Mouse (Mus musculus) left cerebral cortex, adult 8-10 months (tissue): ENCODE measurements at regions not wholly inside any gene's neighbourhood (a gene's known extent, or its start where the extent isn't known, plus 50 kb on each side); places are given as distances from the start of the nearest gene placed in this dataset.

ENCODE experiments used
- DNase-seq, 2 experiments: peaks; one replicate each; pipeline ENCODE4 v3.0.0; 2022; ENCODE audit warnings: low spot score in 2 of 2

DNA sequence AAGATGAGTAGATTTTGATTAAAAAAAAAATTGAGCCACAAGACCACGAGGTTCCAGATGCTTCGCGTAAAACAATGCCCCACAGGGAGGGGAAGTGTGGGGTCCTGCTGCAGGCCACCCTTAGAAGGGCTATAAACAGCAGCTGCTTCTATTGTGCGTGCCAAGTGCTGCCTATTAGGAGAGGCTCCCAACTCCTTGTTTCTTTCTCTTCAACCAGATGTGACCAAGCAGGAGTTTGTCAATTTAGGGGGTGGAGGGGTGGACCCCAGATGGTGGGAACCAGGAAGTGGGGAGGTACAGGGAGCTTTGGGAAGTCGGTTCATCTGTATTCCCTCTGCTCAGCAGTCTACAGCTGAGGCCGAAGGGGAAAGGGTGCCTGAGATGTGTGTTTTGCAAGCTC is 718.9 kb upstream of the Car8 start:
- no peak for DNase-seq

DNA sequence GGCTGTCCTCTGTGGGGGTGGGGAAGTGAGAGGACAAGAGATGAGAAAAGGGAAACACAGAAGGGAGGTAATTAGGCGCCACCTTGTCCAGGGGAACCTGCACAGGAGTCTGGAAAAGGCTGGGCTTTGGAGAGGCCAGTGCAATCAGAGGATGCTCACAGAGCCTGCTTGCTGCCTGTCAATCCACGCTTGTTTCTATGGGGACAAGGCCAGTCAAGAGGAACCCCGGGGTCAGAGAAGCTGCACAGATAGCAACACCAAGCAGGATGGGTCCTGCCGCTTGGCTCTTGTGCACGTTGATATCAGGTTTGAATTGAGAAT is 718.1 kb upstream of the Car8 start:
- no peak for DNase-seq

DNA sequence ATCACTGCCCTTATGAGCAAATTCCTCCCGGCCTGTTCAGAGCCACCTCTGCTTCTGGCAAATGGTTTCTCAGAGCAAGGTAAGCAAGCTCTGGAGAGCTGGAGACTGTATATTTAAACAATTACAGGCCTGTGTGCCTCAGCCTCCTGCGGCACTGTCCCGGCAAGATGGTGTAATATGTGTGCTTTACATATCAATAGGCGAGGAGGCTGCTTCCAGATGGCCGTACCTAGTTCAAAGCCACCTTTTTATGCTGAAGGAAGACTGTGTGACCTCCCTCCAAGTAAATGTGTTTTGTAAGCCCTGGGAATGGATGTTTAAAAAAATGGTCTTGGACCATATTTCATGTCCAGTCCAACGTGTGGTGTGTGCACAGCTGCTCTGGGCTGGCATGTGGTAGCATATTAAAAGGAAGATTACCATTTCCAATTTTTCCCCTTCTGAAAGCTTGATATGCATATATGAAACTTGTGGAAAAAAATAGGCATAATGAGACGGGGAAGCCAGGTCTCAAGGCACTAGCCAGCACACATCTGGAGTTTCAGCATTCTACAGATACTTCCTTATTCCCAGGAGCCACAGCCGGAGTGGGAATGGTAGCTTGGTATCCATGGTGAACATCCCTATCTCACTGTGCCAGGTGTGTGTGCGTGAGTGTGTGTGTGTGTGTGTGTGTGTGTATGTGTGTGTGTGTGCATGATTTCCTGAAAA is 717.6 kb upstream of the Car8 start:
- DNase-seq, result no peak

DNA sequence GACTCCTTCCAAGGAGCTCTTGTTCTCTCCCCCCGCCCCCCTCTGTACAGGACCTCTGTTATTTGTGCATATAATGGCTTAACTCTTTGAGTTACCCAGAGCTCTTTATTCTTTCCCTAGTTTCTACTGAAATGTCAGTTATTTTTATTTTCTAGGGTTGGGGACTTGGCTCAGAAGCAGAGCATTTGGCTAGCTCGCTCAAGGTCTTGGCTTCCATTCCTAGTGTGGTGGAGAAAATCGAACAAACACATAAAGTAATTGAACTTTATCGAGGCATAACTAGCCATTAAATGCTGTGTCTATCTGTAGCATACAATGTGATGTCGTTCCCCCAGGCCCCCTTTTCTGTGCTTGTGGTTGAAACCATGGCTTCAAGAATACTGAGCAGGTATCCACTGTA is 716.5 kb upstream of the Car8 start:
- DNase-seq, result no peak

DNA sequence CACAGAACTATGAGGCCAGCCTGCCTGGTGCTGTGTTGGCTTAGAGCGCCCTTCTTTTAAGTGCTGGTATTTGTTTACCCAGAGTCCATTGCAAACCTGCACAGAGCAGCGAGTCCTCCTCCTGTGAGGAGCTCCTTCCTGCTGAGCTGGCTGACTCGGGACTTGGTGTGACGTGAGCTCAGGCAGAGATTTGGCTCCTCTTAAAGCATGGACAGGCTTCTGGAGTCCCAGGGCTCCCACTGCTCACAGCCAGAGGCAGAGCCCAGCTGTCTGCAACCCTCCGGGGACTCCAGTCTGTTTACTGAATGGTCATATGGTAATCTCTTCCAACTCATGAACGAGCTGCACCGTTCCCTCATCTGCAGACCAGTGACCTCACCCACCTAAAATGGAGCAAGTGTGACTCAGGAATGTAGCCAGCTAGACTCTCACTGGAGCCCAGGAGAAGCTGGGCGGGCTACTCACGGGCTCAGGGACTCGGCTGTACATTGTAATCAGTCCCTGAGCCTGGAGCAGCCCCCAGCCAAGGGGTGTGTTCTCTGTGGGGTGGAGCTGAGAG is 715.6 kb upstream of the Car8 start:
- peak in 1 of 2 experiments; percentile 26 for DNase-seq

DNA sequence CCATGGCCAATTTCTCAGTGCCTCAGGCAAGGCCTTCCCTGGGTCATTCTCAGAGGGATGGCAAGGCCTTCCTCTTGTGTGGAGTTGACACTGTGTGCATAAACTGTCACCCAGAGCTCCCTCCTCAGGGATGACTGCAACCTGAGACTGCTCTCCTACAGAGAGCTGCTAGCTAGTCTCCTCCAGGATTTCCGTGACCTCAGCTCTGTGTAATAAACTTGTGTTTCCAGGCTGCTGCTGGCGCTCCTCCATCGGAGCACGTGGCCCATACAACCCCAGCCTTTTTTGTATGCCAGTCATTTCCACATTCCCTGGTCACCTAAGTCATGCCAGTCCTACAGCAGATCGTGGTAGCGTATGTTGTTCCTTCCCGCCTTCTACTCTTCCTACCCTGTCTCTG is 714.3 kb upstream of the Car8 start:
- DNase-seq, result no peak

DNA sequence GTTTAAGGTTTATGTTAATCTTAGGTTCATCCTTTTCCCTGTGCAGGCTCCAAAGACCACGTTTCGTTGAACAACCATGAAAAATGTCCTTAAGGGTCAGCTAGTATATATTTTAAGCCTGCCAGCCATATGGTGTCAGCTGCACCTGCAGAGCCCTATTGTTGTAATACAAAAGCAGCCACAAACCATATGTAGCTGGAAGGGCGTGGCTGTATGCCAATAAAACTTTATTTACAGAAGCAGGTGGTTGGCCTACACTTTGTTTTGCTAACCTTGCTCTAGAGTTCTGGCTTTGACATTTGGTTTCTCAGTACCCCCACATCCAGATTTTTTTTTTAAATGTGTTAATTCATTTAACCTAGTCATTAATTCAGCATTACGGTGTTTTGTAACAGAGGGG is 711.1 kb upstream of the Car8 start:
- DNase-seq, result no peak

DNA sequence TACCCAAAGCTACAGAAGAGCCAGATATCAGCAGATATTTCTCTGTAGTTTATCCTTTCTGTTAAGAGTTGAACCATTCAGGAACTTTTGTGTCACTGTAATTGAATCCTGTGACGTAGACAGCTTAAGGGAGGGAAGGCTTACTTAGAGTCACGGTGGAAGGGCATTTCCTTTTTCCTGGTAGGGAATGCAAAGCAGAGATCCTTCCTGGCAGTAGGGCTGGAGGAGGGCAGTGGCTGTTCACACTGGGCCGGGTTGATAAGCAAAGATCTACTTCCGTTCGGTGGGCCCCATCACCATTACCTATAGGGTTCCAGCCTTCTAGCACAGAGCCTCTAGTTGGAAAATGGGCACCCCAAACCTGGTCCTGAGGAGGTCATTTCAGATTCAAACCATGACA is 710.7 kb upstream of the Car8 start:
- DNase-seq, result no peak

DNA sequence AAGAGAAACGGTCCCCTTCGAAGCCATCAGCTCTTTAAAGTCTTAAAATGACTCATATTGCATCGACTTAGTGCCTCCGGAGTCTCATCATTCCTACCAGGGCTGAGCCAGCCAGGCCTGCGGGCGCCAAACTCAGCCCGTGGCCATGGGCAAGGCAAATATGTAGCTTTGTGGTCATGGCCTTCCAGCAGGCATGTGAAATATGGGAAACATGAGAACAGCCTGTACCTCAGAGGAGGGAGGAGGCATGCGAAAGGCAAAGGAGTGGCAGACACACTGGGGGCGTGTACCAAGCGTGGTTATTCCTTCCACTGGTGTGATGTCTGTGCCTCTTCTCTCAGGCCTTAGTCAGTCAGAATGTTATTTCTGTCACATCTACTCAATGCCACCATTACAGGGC is 706.3 kb upstream of the Car8 start:
- DNase-seq, result no peak

DNA sequence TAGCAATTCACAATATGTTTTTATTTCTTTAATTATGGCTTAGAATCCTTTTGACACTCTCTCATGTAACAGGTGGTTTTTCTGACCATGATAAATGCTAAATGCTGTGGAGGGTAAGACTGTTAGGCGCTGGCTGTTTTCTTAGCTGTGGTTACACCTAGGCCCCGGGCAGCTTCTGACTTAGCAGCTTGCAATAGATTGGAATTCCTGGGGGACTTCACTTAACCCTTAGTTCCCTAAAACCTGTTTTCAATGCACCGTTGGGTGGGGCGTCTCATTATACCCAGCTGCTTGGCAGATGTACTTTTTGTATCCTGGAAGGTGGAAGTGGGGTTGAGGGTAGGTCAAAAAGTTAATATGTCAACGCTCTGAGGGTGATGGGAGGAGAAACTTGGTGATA is 704.2 kb upstream of the Car8 start:
- DNase-seq, result no peak

DNA sequence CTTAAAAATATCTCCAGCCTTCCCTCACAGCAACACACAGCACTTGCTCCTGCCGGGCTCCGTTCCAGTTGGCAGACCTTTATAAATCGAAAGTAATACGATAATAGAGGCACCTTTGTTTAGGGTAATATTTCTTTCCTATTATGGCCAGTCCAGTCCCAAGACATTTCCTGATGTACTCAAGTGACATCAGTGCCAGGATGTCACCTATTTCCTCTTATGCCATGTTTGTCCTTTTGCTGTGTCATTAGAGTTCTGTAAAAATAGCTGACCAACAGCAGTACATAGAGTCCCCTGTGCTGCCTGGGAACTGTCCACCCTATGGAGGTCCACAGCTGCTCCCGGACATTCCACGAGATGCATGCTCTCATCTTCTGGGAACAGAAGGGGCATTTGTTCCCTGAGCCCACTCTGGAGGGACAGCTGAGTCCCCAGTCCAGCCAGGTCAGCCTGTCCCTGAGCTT is 700.1 kb upstream of the Car8 start:
- no peak for DNase-seq

DNA sequence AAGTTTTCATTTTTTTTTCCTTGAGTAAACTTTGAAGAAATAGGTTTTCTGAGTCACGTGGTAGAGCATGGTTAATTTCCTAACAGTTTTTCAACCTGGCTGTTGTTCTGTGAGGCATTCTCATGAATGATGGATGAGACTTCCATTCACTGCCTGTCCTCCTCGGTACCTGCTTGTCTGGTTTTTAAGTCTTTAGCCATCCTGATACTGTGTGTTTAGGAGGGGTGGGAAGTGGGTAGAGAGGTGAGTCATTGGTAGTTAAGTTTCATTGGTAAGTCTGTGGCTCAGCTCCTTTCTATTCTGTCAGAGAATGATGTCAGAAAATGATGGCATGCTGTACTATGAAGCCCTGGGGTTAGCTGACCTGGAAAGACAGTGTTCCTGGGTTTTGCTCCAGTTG is 697.1 kb upstream of the Car8 start:
- no peak for DNase-seq

DNA sequence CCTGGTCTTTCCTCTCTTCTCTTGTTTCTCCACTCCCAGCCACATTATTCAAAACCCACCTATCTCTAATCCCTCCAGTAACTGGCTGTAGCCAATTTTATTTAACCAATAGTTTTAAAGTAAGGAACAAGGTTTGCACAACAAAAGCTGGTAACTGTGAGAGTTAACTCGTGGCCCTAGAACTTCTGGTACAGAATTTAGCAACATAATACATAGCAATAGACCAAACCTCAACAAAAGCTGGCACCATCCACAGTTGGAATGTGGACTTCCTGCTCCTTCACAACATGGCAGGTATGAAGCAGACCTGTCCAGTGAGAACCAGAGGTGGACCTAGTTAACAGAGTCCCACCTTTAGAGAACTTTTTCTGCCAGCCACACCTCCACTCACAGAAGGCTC is 695.7 kb upstream of the Car8 start:
- no peak for DNase-seq

DNA sequence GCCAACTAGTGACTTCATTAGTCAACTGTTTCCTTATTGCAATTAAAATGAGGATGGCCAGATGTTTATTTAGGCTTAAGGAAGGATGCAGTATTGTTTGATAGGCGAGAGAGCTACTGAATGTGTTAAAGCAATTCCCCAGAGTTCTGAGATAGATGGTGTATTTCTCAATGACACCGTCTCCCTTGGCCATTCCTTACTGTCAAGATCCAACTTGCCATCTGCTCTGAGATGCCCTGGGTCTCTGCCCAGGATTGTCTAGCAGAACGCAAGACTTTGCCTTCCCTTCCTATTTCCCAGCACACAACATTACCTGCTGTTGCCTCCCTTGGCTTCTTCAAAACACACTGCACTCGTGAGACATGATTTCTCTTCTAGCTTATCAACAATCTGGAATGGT is 690.5 kb upstream of the Car8 start:
- no peak for DNase-seq

DNA sequence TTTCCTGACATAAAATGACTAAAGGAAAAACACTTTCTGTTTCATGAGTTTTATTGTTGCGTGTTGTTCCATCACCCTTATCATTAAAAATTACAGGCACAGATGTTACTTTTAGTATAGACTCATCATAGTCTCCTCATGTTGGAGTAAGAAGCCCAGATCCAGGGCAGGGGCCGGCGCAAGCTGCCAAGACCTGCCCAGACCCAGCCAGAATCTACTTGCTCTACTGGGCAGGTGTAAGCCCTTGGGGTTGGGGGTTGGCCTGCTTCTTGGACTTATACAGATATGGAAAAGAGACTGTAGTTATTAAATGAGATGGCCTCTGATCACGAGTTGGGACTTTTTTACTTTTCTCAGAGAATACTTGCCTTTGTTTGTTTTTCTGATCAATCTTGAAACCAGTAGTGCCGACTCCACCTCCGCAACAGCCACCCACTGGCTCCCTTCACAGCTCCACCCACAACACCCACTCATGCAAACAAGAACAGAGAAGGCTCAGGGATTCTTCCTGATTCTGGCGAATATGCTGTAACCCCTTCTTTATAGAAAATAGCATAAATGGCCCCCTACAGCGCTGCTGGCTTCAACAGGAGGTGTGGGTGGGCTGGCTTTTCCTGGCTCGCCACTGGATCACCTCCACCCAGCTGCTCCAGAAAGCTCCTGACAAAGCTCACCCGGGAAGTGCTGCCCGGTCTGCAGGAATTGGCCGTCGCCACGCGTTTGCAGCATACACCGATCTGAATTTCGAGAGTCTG is 689.9 kb upstream of the Car8 start:
- DNase-seq, result no peak

DNA sequence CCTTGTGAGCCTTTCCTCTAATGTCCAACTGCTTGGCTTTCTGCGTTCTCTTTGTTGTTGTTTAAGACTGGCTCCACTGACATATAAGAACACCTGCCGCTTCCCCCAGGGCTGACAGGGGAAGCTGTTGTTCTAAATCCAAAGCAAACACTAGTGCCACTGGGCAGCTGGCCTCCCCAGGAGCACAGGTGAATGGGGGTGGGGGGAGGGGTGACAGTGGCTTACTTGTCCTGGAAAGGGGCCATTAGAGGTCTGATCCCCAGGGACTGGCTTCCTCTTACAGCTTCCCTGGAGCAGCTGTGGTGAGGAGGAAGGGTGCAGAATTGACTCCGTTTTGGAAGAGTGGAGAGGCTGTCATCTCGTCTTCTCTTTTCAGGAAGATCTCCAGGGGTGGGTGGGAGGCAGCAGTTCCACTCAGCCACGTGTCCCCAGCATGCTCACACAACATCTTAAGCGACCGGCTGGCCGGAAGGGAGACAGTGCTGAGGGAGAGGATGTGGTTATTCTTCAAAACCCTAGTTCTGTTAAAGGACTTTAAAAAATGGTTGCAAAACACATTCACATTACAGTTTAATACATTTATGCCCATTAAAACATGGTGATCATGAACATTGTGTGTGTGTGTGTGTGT is 688.5 kb upstream of the Car8 start:
- no peak for DNase-seq

DNA sequence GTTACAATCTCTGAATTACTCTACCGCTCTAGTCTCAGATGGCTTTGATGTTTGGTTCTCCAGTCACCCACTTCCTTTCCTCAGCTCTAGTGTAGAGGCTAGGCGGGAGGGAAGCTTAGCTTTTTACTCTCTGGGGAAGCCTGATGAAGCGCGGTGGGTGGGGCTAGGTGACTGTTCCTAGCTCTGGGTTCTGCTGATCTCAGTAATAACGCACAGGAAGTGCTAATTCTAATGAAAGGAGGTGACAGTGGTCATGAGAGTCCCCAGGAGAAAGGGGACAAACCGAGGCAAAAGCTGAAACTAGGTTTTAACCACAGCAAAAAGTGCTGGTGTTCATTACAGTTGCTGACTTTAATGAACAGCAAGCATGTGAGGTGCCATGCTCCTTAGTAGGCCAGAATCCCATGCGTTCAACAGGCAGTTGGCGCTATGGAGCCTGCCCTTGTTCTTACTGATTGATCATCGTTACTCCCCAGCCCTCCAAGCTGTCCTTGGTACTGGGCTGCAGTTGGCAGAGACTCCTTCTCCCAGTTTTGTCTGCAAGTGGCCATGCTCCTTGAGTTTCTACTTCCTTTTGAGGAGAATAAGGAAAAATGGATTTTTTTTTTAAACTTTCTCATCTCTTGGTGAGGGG is 687.9 kb upstream of the Car8 start:
- no peak for DNase-seq

DNA sequence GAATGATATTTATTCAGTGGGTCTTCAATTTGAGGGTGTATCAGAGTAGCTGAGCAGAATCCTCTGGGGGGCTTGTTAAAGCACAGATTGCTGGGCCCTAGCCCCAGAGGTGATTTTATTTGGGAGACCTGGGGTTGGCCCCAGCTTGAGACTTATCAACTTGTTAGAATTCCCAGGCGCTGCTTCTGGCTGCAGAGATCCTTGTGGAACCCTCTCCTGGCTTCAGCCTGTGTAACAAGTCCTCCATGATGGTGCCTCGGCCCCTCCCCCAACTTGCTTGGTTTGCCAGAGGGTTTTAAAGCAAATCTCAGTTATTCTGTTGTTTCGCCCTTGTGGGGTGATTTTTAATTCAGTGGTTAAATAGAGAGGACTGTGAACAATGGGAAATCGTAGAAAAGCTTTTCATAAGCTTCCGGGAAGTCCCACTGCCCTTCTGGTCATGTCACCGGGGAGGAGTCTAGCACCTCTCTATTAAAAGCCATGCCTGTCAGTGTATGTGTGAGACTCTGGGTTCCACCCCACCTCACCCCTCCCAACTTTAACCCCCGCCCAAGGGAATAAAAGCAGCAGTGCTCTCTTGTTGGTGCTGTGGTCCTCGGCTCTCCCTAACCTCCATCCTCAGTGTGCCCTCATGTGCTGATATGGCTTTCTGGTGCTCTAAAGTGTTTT is 684.0 kb upstream of the Car8 start:
- no peak for DNase-seq

DNA sequence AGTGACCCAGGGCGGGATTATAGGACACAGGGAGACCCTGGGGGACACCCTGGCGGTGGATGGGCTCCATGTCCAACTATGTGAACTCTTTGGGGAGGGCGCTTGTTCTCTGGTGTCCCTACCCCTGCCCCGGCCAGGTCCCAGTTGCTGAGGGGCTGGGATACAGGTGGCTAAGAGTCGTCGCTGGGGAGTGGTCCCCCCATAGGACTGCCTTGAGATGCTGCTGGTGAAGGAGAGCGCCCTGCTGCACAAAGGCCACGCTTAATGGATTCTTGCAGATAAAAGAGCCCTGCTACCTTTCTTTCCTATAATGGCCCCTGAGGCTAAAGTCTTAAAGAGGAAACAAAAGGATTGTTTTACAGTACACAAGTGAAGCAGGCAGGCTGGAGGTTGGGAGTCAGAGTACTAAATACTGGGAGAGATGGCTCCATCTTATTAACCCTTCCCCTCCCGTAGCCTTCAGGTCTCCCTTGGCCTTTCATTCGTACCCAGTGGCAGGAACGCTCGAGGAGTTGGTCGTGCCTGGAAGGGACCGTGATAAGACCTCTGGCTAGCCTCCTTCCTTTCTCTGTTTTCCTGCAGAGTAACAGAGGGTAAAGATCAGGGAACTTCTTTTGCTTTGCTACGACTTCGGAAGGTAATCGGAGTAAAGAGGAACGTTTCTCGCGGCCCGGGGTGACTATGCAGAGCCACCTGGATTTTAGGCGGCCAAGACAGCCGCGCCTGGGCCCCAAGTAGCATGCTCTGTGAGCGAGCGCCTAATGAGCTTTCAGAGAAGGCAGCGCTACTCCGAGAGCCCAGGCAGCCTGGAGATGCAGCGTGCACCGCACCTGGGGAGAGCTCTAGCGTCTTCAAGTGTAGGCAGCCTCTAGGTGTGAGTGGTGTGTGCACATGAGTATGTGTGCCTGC is 682.9 kb upstream of the Car8 start:
- DNase-seq, result no peak

DNA sequence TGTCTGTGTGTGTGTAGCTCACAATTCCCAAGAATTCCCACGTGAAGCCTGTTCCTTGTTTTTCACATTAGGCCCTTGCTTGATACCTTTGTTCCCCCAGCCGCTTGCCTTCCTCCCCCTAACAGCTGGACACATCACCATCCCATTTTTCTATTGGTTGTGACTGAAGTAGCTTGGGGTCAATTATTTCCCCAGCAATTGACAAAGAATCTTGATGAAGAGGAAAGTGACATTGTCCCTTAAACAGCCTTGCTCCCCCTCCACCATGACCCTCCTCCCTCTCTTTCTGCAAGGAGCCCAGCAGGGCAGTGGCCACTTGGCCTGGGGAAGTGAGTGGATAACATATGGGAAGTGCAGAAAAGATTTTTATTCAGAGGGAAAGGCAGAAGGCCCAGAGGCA is 681.5 kb upstream of the Car8 start:
- DNase-seq, result no peak
